Mouse (Mus musculus) liver, embryonic 11.5 days (tissue): Measurements from ENCODE around the gene Samsn1. TPM values are rescaled to one million over a fixed set of nuclear protein-coding genes. Genes with fewer than 3 reads are reported as not detected.
"Not testable (repeated sequence)": the region's sequence is repeated elsewhere in the genome, so short reads cannot be mapped to it uniquely, and the experiment has no call there.

ENCODE experiments used
- ATAC-seq: fragments of 200-750 bp; cut with Nextera tagmentation; replicated peaks from 2 replicates; pipeline ENCODE4 v1.8.0; 2017; ENCODE audit warnings: moderate number of reproducible peaks, mild to moderate bottlenecking, moderate TSS enrichment, moderate library complexity; ENCODE audit not compliant: low FRiP score
- DNase-seq: peaks from one replicate; pipeline ENCODE4 v3.0.0-alpha.2; 2017; ENCODE audit warnings: low spot score
- H3K27ac ChIP-seq: fragments of 300-500 bp; sonication (generic); 2 replicates; pipeline ENCODE4 v1.5.1; 2014; ENCODE audit warnings: mild to moderate bottlenecking, low read depth, low read length, control low read depth
- H3K27me3 ChIP-seq: fragments of 300-500 bp; sonication (generic); replicated peaks from 2 replicates; pipeline ENCODE4 v1.6.1; 2014; ENCODE audit warnings: low read length, mixed read lengths; ENCODE audit not compliant: control insufficient read depth, insufficient read depth
- H3K36me3 ChIP-seq: fragments of 300-500 bp; sonication (generic); 2 replicates; pipeline ENCODE4 v1.6.1; 2014; ENCODE audit warnings: mild to moderate bottlenecking, low read length, moderate library complexity, mixed read lengths; ENCODE audit not compliant: control insufficient read depth, insufficient read depth
- H3K4me1 ChIP-seq: fragments of 300-500 bp; sonication (generic); replicated peaks from 2 replicates; pipeline ENCODE4 v1.6.1; 2014; ENCODE audit warnings: low read length, mixed read lengths; ENCODE audit not compliant: control insufficient read depth, insufficient read depth
- H3K4me2 ChIP-seq: fragments of 300-500 bp; sonication (generic); 2 replicates; pipeline ENCODE4 v1.6.1; 2014; ENCODE audit warnings: mild to moderate bottlenecking, control low read depth, moderate library complexity
- H3K4me3 ChIP-seq: fragments of 300-500 bp; sonication (generic); 2 replicates; pipeline ENCODE4 v1.5.1; 2014; ENCODE audit warnings: low read depth, low read length, control low read depth
- H3K9ac ChIP-seq: fragments of 300-500 bp; sonication (generic); 2 replicates; pipeline ENCODE4 v1.6.1; 2014; ENCODE audit warnings: low read depth, low read length, control low read depth
- H3K9me3 ChIP-seq: fragments of 300-500 bp; sonication (generic); 2 replicates; pipeline ENCODE4 v1.6.1; 2016; ENCODE audit warnings: low read length, inconsistent platforms, mixed read lengths; ENCODE audit not compliant: control insufficient read depth
- WGBS: fragments of 180-500 bp; shearing (Covaris S2); extraction: QIAGEN DNeasy Blood & Tissue Kit; methylation state at CpG from one replicate; pipeline ENCODE4 v1.1.7; 2014; 5-methylcytosine and 5-hydroxymethylcytosine counted together
- polyA plus RNA-seq: library from polyadenylated mRNA; unstranded; fragments of >200 nt; fragmentation: Nextera tagmentation; extraction: Ambion mirVana; gene quantifications from 2 replicates; pipeline ENCODE4 v1.2.1, GENCODE M21; 2014

The Samsn1 gene
- polyA plus RNA-seq, 1 experiment from 2014 or later = 24.0 TPM

DNA sequence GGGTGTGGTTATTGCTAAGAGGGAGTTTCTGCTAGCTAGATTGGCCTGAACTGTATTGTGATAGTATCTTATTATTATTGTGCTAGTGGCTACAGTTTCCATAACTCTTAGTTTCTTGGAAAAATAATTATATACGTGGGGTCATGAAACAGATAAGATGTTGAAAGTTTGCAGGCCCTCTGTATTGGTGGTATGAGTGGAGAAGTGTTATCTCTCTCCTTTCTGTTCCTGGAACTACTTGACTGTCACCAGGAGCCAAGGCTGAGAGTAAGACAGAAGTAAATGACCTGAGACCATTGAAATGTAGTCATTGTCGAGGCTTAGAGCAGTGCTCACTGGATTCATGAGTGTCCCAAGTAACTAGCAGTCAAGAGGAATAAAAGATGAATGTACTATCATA is 169.6 kb downstream of the Samsn1 start:
- no peak overlapping the region for H3K27ac ChIP-seq
- H3K27me3 ChIP-seq = no peaks in the 10 kb centered on the region
- H3K9ac ChIP-seq = no peak overlapping the region
- DNase-seq (no peak), ATAC-seq (peak; percentile 61)
- H3K36me3 ChIP-seq = no peaks in the 10 kb centered on the region
- no peaks in the 10 kb centered on the region for H3K9me3 ChIP-seq
- no peak overlapping the region for H3K4me2 ChIP-seq
- no peaks in the 10 kb centered on the region for H3K4me1 ChIP-seq
- H3K4me3 ChIP-seq = no peak overlapping the region
- 41% methylated on average over 2 of the region's 2 CpGs for WGBS

- Histone ChIP-seq H3K27me3 (no peaks in the 10 kb centered on the region), H3K4me3 (no peak overlapping the region)
- no peak for ATAC-seq
Observed at GRCm38 (mm10) chr16:75849039-75849438, 173.0 kb downstream of the Samsn1 start.

GRCm38 (mm10) chr16:75843653-75844062 is 178.4 kb downstream of the Samsn1 start:
- Histone ChIP-seq H3K4me2 (no peak overlapping the region), H3K36me3 (no peaks in the 10 kb centered on the region), H3K27ac (no peak overlapping the region), H3K9me3 (no peaks in the 10 kb centered on the region), H3K4me3 (no peak overlapping the region), H3K27me3 (no peaks in the 10 kb centered on the region), H3K4me1 (no peaks in the 10 kb centered on the region; the same call in 1 of the 2 replicates), H3K9ac (no peak overlapping the region)
- 72% methylated on average over 7 of the region's 7 CpGs for WGBS
- DNase-seq (no peak), ATAC-seq (no peak)

More at GRCm38 (mm10) chr16:75849039-75849438, 173.0 kb downstream of the Samsn1 start:
- DNase-seq = no peak
- Histone ChIP-seq H3K4me1 (no peaks in the 10 kb centered on the region), H3K27ac (no peak overlapping the region), H3K4me2 (no peak overlapping the region), H3K9ac (no peak overlapping the region), H3K9me3 (no peaks in the 10 kb centered on the region), H3K36me3 (no peaks in the 10 kb centered on the region)
- WGBS = 84% methylated on average over 6 of the region's 6 CpGs

DNA sequence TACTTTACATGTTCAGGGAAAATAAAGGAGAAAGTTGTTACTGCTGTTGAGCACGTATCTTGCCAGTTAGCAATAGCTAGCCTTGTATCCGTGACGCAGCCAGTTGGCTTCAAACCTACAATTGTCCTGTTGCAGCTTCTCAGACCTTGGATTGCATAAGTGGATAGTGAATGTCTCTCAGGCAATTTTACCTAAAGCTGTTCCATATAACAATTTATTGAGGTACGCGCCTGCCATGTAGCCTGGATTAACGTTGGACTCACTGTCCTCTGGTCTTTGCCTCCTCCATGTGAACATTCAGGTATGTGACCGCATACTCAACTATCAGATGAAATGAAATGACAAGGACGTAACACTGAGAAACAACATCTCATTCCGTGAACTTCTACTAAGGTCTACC is 179.1 kb downstream of the Samsn1 start:
- DNase-seq = no peak
- Histone ChIP-seq H3K36me3 (no peaks in the 10 kb centered on the region), H3K27me3 (no peaks in the 10 kb centered on the region), H3K27ac (no peak overlapping the region), H3K4me1 (no peaks in the 10 kb centered on the region; the same call in 1 of the 2 replicates), H3K4me2 (no peak overlapping the region), H3K9ac (no peak overlapping the region), H3K4me3 (no peak overlapping the region), H3K9me3 (no peaks in the 10 kb centered on the region)
- ATAC-seq = no peak
- 92% methylated on average over 9 of the region's 9 CpGs for WGBS

DNA sequence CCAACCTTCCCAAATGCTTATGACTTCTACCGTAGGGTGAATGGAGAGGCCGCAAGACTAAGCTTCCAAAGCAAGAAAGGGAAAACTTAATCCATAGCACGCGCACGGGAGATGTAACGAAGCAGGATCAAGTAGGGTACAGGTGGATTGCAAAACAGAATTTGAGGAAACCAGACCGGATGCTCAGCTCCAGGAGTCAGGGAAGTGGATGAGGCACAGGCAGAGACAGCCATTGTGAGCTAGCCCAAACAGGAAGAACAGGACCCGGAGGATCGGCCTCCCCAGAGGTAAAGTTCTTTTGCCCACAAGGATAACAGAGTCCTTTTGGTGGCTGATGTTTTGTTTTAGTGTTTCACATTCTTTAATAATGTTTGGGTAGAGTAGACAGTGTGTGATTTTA is 179.5 kb downstream of the Samsn1 start:
- 82% methylated on average over 9 of the region's 9 CpGs for WGBS
- no peak for DNase-seq
- no peaks in the 10 kb centered on the region for H3K9me3 ChIP-seq

GRCm38 (mm10) chr16:75837728-75838451 is 184.2 kb downstream of the Samsn1 start:
- peak overlapping the region; percentile 8; the same call in 1 of the 2 replicates for H3K27ac ChIP-seq
- WGBS = 71% methylated on average over 5 of the region's 5 CpGs
- no peaks in the 10 kb centered on the region for H3K36me3 ChIP-seq
- no peaks in the 10 kb centered on the region for H3K9me3 ChIP-seq
- DNase-seq (no peak), ATAC-seq (peak; percentile 92)
- H3K9ac ChIP-seq = no peak overlapping the region
- no peaks in the 10 kb centered on the region for H3K27me3 ChIP-seq
- no peak overlapping the region for H3K4me3 ChIP-seq
- peak overlapping the region; percentile 12; the same call in 1 of the 2 replicates for H3K4me2 ChIP-seq
- no peaks in the 10 kb centered on the region; the same call in 1 of the 2 replicates for H3K4me1 ChIP-seq

More for the DNA sequence above, 179.5 kb downstream of the Samsn1 start:
- Histone ChIP-seq H3K4me2 (no peak overlapping the region), H3K9ac (no peak overlapping the region), H3K27me3 (no peaks in the 10 kb centered on the region), H3K4me1 (no peaks in the 10 kb centered on the region; the same call in 1 of the 2 replicates), H3K4me3 (no peak overlapping the region), H3K27ac (no peak overlapping the region), H3K36me3 (no peaks in the 10 kb centered on the region)
- no peak for ATAC-seq

- no peaks in the 10 kb centered on the region for H3K9me3 ChIP-seq
- H3K9ac ChIP-seq = no peak overlapping the region
- 39% methylated on average over 4 of the region's 4 CpGs for WGBS
- no peaks in the 10 kb centered on the region for H3K27me3 ChIP-seq
- H3K4me3 ChIP-seq = no peak overlapping the region
- no peak overlapping the region for H3K27ac ChIP-seq
- DNase-seq = no peak
- H3K36me3 ChIP-seq = no peaks in the 10 kb centered on the region
- no peak overlapping the region for H3K4me2 ChIP-seq
- no peak for ATAC-seq
- H3K4me1 ChIP-seq = no peaks in the 10 kb centered on the region
Observed at GRCm38 (mm10) chr16:75831390-75831789, 190.7 kb downstream of the Samsn1 start.

- not testable (repeated sequence) for H3K4me2 ChIP-seq, H3K9ac ChIP-seq, H3K4me3 ChIP-seq, H3K27me3 ChIP-seq, H3K36me3 ChIP-seq, H3K9me3 ChIP-seq, H3K4me1 ChIP-seq, ATAC-seq, H3K27ac ChIP-seq, DNase-seq
Observed at GRCm38 (mm10) chr16:75826949-75827348, 195.1 kb downstream of the Samsn1 start.

DNA sequence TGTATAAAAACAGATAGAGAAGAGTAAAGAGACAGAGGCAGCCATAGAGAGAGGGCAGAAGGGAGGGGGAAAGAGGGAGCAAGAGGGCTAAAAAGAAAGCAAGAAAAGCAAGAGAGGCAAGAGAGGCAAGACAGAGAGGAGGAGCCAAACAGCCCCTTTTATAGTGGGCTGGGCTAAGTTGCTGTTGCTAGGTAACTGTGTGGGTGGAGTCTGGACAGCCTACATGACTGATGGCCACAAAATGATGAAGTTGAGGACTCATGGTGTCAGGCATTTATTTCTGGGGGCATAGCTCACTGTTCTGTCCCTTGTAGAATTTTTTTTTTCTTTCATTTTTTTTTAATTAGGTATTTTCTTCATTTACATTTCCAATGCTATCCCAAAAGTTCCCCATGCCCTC is 195.6 kb downstream of the Samsn1 start:
- Histone ChIP-seq H3K4me3 (no peak overlapping the region), H3K36me3 (no peaks in the 10 kb centered on the region), H3K9ac (no peak overlapping the region), H3K27ac (no peak overlapping the region), H3K27me3 (no peaks in the 10 kb centered on the region), H3K4me2 (no peak overlapping the region), H3K9me3 (no peaks in the 10 kb centered on the region), H3K4me1 (no peaks in the 10 kb centered on the region)
- no peak for DNase-seq
- peak; percentile 82 for ATAC-seq
